Mouse (Mus musculus) C2C12 (cell line): ENCODE data around the gene E130218I03Rik.

Source experiments
- CEBPB ChIP-seq: IDR thresholded peaks from one replicate; pipeline ENCODE4 v1.6.1; 2011; ENCODE audit warnings: low read depth, mild to moderate bottlenecking, control low read depth, moderate library complexity
- CTCF ChIP-seq: IDR thresholded peaks from one replicate; pipeline ENCODE4 v1.5.1; 2011; ENCODE audit not compliant: control insufficient read depth, insufficient read depth, insufficient read length
- FOSL1 ChIP-seq: IDR thresholded peaks from one replicate; pipeline ENCODE4 v1.8.0; 2011; ENCODE audit warnings: mild to moderate bottlenecking, low read length; ENCODE audit not compliant: poor library complexity, insufficient read depth, severe bottlenecking
- MAX ChIP-seq: IDR thresholded peaks from one replicate; pipeline ENCODE4 v1.6.1; 2011; ENCODE audit warnings: mild to moderate bottlenecking, control low read depth
- MYOD1 ChIP-seq: IDR thresholded peaks from one replicate; pipeline ENCODE4 v1.6.1; 2011; ENCODE audit warnings: low read depth; ENCODE audit not compliant: control insufficient read depth, insufficient read length
- MYOG ChIP-seq: IDR thresholded peaks from one replicate; pipeline ENCODE4 v1.6.1; 2011; ENCODE audit not compliant: control insufficient read depth, insufficient read length; ENCODE audit errors: extremely low read depth
- USF1 ChIP-seq: IDR thresholded peaks from one replicate; pipeline ENCODE4 v1.6.1; 2011; ENCODE audit warnings: low read depth, mild to moderate bottlenecking, control low read depth, moderate library complexity

DNA sequence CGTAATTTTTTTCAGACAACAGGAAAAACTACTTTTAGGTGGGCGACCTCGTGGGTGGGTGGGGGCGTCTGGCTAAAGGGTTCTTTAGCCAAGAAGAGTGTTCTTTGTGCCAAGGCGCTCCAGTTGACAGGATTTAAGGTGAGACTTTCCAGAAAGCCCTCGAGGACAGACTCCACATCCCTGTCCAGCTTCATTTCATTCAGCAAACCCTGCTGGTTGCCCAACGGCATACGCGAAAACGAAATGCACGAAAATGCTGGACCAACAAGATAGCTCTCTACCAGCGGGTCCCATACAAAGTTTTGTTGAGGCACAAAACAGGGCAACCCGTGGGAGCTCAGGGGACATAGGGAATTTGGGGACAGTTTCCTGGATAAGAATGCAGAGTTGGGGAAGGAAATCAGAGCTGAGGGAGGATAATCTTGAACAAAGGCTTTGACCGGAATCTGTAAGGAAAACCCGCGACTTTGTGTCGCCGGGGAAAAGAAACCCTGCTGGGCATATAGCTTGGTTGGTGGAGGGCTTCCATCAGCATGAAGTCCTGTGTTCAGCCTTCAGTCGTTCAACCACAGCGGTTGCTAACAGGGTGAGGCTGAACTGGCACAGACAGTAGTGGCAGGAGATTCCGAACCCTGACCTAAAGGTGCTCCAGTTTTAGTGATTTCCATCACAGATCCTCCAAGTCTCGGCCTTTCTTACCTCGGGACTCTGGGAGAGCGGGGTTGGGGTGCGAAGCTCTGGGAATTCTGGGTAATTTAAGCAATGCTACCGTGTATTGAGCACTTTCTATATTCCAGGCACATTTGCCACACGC is 6.9 kb downstream of the E130218I03Rik start:
- TF ChIP-seq CTCF, result no peak
- TF ChIP-seq MYOD1, result no peak
- no peak for TF ChIP-seq USF1
- TF ChIP-seq FOSL1, result no peak
- TF ChIP-seq CEBPB, result no peak
- TF ChIP-seq MYOG, result no peak
- no peak for TF ChIP-seq MAX
